In genomic region chr3:30995283-30995898, GRCm38 (mm10) we compare ENCODE assay signal across 8 mouse cellular contexts. TPM values are rescaled to one million over a fixed set of nuclear protein-coding genes. Genes with fewer than 3 reads are reported as not detected.
DNase-seq lines count a peak whose midpoint lies in the region; ATAC-seq and TF ChIP-seq lines count a peak whose summit lies in the region.

Gene Prkci, plus strand, starts transcription at chr3:30995747.

- no peaks in the 10 kb centered on the region for H3K9me3 ChIP-seq in heart, embryonic 12.5 days (replicated peaks)
- no peaks in the 10 kb centered on the region for H3K9me3 ChIP-seq in kidney, postnatal 0 days (replicated peaks; ENCODE audit: low read length)
- no peaks in the 10 kb centered on the region for H3K9me3 ChIP-seq in liver, embryonic 11.5 days (ENCODE audit: control insufficient read depth, low read length)
- no peaks in the 10 kb centered on the region for H3K9me3 ChIP-seq in stomach, embryonic 14.5 days (ENCODE audit: control insufficient read depth, low read depth, low read length)

- H3K27me3 ChIP-seq in heart, embryonic 12.5 days (replicated peaks), result no peaks in the 10 kb centered on the region
- no peaks in the 10 kb centered on the region for H3K27me3 ChIP-seq in kidney, postnatal 0 days (ENCODE audit: insufficient read depth, low read length)
- H3K27me3 ChIP-seq in liver, embryonic 11.5 days (replicated peaks; ENCODE audit: control insufficient read depth, insufficient read depth, low read length), result no peaks in the 10 kb centered on the region
- no peaks in the 10 kb centered on the region for H3K27me3 ChIP-seq in stomach, embryonic 14.5 days (ENCODE audit: control insufficient read depth, insufficient read depth, low read length)

- H3K4me1 ChIP-seq in heart, embryonic 12.5 days (replicated peaks), result peaks cover 28% of the 10 kb centered on the region
- peaks cover 32% of the 10 kb centered on the region for H3K4me1 ChIP-seq in kidney, postnatal 0 days (replicated peaks; ENCODE audit: insufficient read depth, low read length)
- peaks cover 15% of the 10 kb centered on the region for H3K4me1 ChIP-seq in liver, embryonic 11.5 days (replicated peaks; ENCODE audit: control insufficient read depth, insufficient read depth, low read length)
- peaks cover 19% of the 10 kb centered on the region for H3K4me1 ChIP-seq in stomach, embryonic 14.5 days (ENCODE audit: control insufficient read depth, insufficient read depth, low read length)

- peak within 1 kb of the TSS; percentile 93 for H3K27ac ChIP-seq in heart, embryonic 12.5 days (ENCODE audit: poor library complexity, severe bottlenecking)
- H3K27ac ChIP-seq in kidney, postnatal 0 days, result peak within 1 kb of the TSS; percentile 64
- H3K27ac ChIP-seq in liver, embryonic 11.5 days (ENCODE audit: low read depth, low read length), result peak within 1 kb of the TSS; percentile 16; the same call in 1 of the 2 replicates
- peak within 1 kb of the TSS; percentile 80 for H3K27ac ChIP-seq in stomach, embryonic 14.5 days (ENCODE audit: low read length)

- WGBS in heart, embryonic 12.5 days, result under 1% methylated on average over 49 of the region's 50 CpGs
- WGBS in kidney, postnatal 0 days, result under 1% methylated on average over 49 of the region's 50 CpGs
- under 1% methylated on average over 50 of the region's 50 CpGs for WGBS in liver, embryonic 11.5 days
- under 1% methylated on average over 48 of the region's 50 CpGs for WGBS in stomach, embryonic 14.5 days

- peak within 1 kb of the TSS; percentile 96 for H3K9ac ChIP-seq in heart, embryonic 12.5 days
- peak within 1 kb of the TSS; percentile 67 for H3K9ac ChIP-seq in kidney, postnatal 0 days (ENCODE audit: low read depth, low read length)
- peak within 1 kb of the TSS; percentile 83 for H3K9ac ChIP-seq in liver, embryonic 11.5 days (ENCODE audit: low read depth, low read length)
- H3K9ac ChIP-seq in stomach, embryonic 14.5 days (replicated peaks; ENCODE audit: low read depth, low read length), result peak within 1 kb of the TSS; percentile 84

- ATAC-seq in erythroid progenitor cell, adult 5-6 weeks (replicated peaks; ENCODE audit: low FRiP score, poor library complexity, severe bottlenecking), result peak; percentile 99
- ATAC-seq in heart, embryonic 12.5 days (ENCODE audit: insufficient number of reproducible peaks, low FRiP score), result peak; percentile 98
- ATAC-seq in kidney, postnatal 0 days (replicated peaks; ENCODE audit: low FRiP score, low read depth), result peak; percentile 97
- ATAC-seq in liver, embryonic 11.5 days (replicated peaks; ENCODE audit: low FRiP score), result peak; percentile 97
- ATAC-seq in stomach, embryonic 14.5 days (ENCODE audit: insufficient number of reproducible peaks, insufficient read depth, low FRiP score, low read depth), result peak; percentile 95

- peak; percentile 92 for DNase-seq in CD4-positive helper T cell, adult 2 months (ENCODE audit: low read depth, low spot score)
- DNase-seq in brain, embryonic 18.5 days (ENCODE audit: low read depth, low spot score), result peak; percentile 90
- peak; percentile 98 for DNase-seq in kidney, postnatal 0 days (ENCODE audit: low spot score)
- peak; percentile 93 for DNase-seq in liver, embryonic 11.5 days (ENCODE audit: low spot score)
- peak; percentile 91 for DNase-seq in naive thymus-derived CD4-positive, alpha-beta T cell, adult 2 months (ENCODE audit: low read depth)

- no peak for TF ChIP-seq CTCF in kidney, postnatal 0 days (IDR thresholded peaks at IDR 0.05; ENCODE audit: low read depth)

- peak within 1 kb of the TSS; percentile 98 for H3K4me3 ChIP-seq in heart, embryonic 12.5 days
- peak within 1 kb of the TSS; percentile 71 for H3K4me3 ChIP-seq in kidney, postnatal 0 days (replicated peaks; ENCODE audit: low read depth, low read length)
- H3K4me3 ChIP-seq in liver, embryonic 11.5 days (ENCODE audit: low read depth, low read length), result peak within 1 kb of the TSS; percentile 89
- peak within 1 kb of the TSS; percentile 86 for H3K4me3 ChIP-seq in stomach, embryonic 14.5 days (ENCODE audit: low read depth, low read length)

- H3K4me2 ChIP-seq in heart, embryonic 12.5 days, result peak within 1 kb of the TSS; percentile 74
- peak within 1 kb of the TSS; percentile 55 for H3K4me2 ChIP-seq in kidney, postnatal 0 days (ENCODE audit: low read length)
- peak within 1 kb of the TSS; percentile 76 for H3K4me2 ChIP-seq in liver, embryonic 11.5 days
- H3K4me2 ChIP-seq in stomach, embryonic 14.5 days (replicated peaks; ENCODE audit: low read depth, low read length), result peak within 1 kb of the TSS; percentile 56

- H3K36me3 ChIP-seq in heart, embryonic 12.5 days, result no peaks in the 10 kb centered on the region
- H3K36me3 ChIP-seq in kidney, postnatal 0 days (ENCODE audit: insufficient read depth, low read length), result no peaks in the 10 kb centered on the region
- no peaks in the 10 kb centered on the region for H3K36me3 ChIP-seq in liver, embryonic 11.5 days (ENCODE audit: control insufficient read depth, insufficient read depth, low read length)
- no peaks in the 10 kb centered on the region for H3K36me3 ChIP-seq in stomach, embryonic 14.5 days (ENCODE audit: control insufficient read depth, insufficient read depth, low read length)

RNA-seq across cellular contexts. Expression of gene Prkci, which starts in this region (rescaled TPM):
- 2.9 and 4.3 TPM in 2 replicates for total RNA-seq in erythroid progenitor cell, adult 5-6 weeks (2015; ENCODE audit: low replicate concordance)
- total RNA-seq in erythroid progenitor cell, adult 5-6 weeks (2017; ENCODE audit: low replicate concordance), result 1.3 and 2.3 TPM in 2 replicates
- 26.9 and 28.9 TPM in 2 replicates for polyA plus RNA-seq in heart, embryonic 12.5 days (2016; fragmentation: Nextera tagmentation; extraction: Ambion mirVana)
- polyA plus RNA-seq in kidney, postnatal 0 days (2015; fragmentation: Nextera tagmentation; extraction: Ambion mirVana), result 29.5 and 31.6 TPM in 2 replicates
- polyA plus RNA-seq in liver, embryonic 11.5 days (2014; fragmentation: Nextera tagmentation; extraction: Ambion mirVana), result 20.2 and 21.3 TPM in 2 replicates
- 51.0 and 51.7 TPM in 2 replicates for polyA plus RNA-seq in stomach, embryonic 14.5 days (2014; fragmentation: Nextera tagmentation; extraction: Ambion mirVana)

Comparison
In these comparisons a context has a peak if more than half of its experiments do, and no peak if none do; other contexts are left out.
1. Peak in every context shown above with its lines: DNase-seq, ATAC-seq, H3K4me3 ChIP-seq and H3K27ac ChIP-seq.
2. H3K27ac ChIP-seq: peak in every context shown above with its lines; median percentile 93 in heart, embryonic 12.5 days; 80 in stomach, embryonic 14.5 days; 64 in kidney, postnatal 0 days; 16 in liver, embryonic 11.5 days.